Mouse (Mus musculus): Measurements from ENCODE around the gene Cln5.

Cln5 gene

DNA sequence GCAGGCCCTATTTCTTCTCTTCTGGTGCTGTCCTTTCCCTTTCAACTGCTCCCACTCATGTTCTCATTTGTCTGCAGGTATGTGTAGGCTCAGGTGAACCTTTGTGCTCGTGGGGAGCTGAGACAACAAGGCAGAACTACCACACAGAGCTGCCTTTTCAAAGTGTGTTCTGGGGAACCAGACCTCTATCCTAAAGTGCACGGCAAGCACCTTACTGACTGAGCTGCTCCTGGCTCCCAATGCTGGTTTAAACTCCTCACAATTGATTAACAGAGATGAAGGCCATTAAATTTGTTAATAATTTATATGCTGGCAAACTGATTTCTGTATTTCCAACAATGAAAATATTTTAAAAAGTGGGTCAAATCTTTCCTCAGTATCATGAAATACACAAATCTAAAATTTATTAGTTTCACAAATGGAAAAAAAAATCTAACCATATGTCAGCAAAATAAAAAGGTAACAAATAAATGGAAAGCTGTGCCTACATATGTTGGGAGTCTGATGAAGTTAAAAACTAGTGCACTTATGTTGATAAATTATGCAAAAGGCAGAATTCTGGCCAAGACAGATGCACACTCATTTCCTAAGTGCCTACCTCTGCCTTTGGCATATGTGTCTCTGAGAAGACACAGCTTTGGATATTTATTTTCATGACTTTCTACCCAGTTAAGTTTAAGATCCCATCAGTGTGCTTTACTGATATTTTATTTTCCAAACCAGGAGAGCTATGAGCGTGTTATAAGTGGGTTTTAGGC lies 42.8 kb downstream of the Cln5 start:
- DNase-seq (ENCODE audit: low read depth) = no peak

- DNase-seq (ENCODE audit: low read depth) = peak; percentile 46
These were observed 45.1 kb downstream of the Cln5 start for GRCm38 (mm10) chr14:103114994-103115670.

GRCm38 (mm10) chr14:103125756-103126155 lies 55.7 kb downstream of the Cln5 start:
- DNase-seq (ENCODE audit: low read depth) = no peak
